Mouse (Mus musculus) ES-E14 (cell line): ENCODE measurements around the gene Ccser2. TPM values are rescaled to one million over a fixed set of nuclear protein-coding genes. Genes with fewer than 3 reads are reported as not detected.

ENCODE experiments used
- DNase-seq: peaks from one replicate; pipeline ENCODE4 v3.0.0-alpha.2; 2013; ENCODE audit warnings: low read depth, low spot score
- H3K27ac ChIP-seq: 2 replicates; pipeline ENCODE4 v1.5.1; 2012; ENCODE audit warnings: low read depth, mild to moderate bottlenecking, low read length, moderate library complexity, mixed read lengths; ENCODE audit not compliant: poor library complexity, insufficient read depth, severe bottlenecking
- H3K36me3 ChIP-seq: 2 replicates; pipeline ENCODE4 v1.6.1; 2012; ENCODE audit warnings: mild to moderate bottlenecking, low read length, moderate library complexity, mixed read lengths; ENCODE audit not compliant: control insufficient read depth, poor library complexity, insufficient read depth, severe bottlenecking
- H3K4me1 ChIP-seq, 2 experiments: fragments of 150-350 bp in 1 of 2; sonication (generic) in 1 of 2; 2 replicates each; pipeline ENCODE4 v1.6.1; 2012; ENCODE audit warnings: low read length in 2 of 2, mild to moderate bottlenecking in 1 of 2, mixed read lengths in 1 of 2; ENCODE audit not compliant: control insufficient read depth in 2 of 2, insufficient read depth in 2 of 2, poor library complexity in 1 of 2
- H3K4me3 ChIP-seq, 2 experiments: fragments of 150-350 bp in 1 of 2; sonication (generic) in 1 of 2; 2 replicates each; pipeline ENCODE4 v1.5.1; 2012; ENCODE audit warnings: low read length in 2 of 2, low read depth in 1 of 2, mild to moderate bottlenecking in 1 of 2, mixed read lengths in 1 of 2; ENCODE audit not compliant: insufficient read depth in 1 of 2, poor library complexity in 1 of 2, severe bottlenecking in 1 of 2
- H3K9ac ChIP-seq: 2 replicates; pipeline ENCODE4 v1.6.1; 2012; ENCODE audit warnings: low read depth, mild to moderate bottlenecking, low read length, mixed read lengths; ENCODE audit not compliant: poor library complexity, insufficient read depth, severe bottlenecking
- H3K9me3 ChIP-seq: fragments of 150-350 bp; sonication (generic); 2 replicates; pipeline ENCODE4 v1.6.1; 2012; ENCODE audit warnings: low read depth, mild to moderate bottlenecking, low read length; ENCODE audit not compliant: control insufficient read depth, insufficient read depth
- CHD2 ChIP-seq: IDR thresholded peaks from 2 replicates; pipeline ENCODE4 v1.6.1; 2014; ENCODE audit warnings: mild to moderate bottlenecking, low read depth, low read length, inconsistent platforms
- HCFC1 ChIP-seq: IDR thresholded peaks from 2 replicates; pipeline ENCODE4 v1.6.1; 2012; ENCODE audit warnings: low read length, inconsistent platforms, borderline replicate concordance; ENCODE audit not compliant: insufficient read depth
- MAFK ChIP-seq: IDR thresholded peaks from 2 replicates; pipeline ENCODE4 v1.6.1; 2014; ENCODE audit warnings: mild to moderate bottlenecking, low read depth, low read length, inconsistent platforms; ENCODE audit not compliant: insufficient read depth
- ZC3H11A ChIP-seq: IDR thresholded peaks from 2 replicates; pipeline ENCODE4 v1.6.1; 2012; ENCODE audit warnings: low read depth, mild to moderate bottlenecking, inconsistent platforms, low read length, borderline replicate concordance
- ZNF384 ChIP-seq: IDR thresholded peaks from 2 replicates; pipeline ENCODE4 v1.6.1; 2012; ENCODE audit warnings: low read depth, low read length, inconsistent platforms
- in situ Hi-C, 2 experiments: fragments of 600-800 bp; cut with MboI; formaldehyde crosslinking; loops; one replicate each; pipeline ENCODE4 v1.15.1; 2025; ENCODE audit warnings: low sequenced_read_pairs in 2 of 2, inconsistent platforms in 1 of 2; ENCODE audit not compliant: unreplicated experiment in 2 of 2
- total RNA-seq: library from RNA; depleted of rRNA; stranded (reverse); fragments of 300-350 nt; gene quantifications from 2 replicates; pipeline ENCODE4 v1.2.3, GENCODE M21; 2012

Gene Ccser2
- total RNA-seq, 1 experiment = 10.4 TPM

DNA sequence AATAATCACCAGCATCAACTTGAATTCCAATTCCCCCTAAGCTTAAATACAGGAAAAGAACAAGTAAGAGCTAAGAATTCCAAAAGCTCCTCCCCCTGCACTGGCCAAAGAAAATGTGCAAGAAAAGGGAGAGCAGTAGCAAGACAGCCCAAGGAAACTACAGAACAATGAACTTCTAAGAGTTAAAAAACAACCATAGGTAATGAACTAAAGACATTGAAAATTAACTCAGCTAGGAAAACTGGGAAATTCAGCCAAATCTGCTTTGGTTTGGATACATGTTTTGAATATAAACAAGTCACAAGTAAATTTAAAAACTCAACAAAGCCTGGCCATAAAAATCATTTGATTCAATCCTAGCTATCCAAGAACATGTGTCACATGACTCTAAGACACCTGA, 67.7 kb downstream of the Ccser2 start:
- no peak overlapping the region for H3K27ac ChIP-seq
- in situ Hi-C loops = no loop called here
- no peak for DNase-seq
- no peaks in the 10 kb centered on the region for H3K9me3 ChIP-seq
- TF ChIP-seq HCFC1 = no peak
- no peak for TF ChIP-seq ZNF384
- no peak for TF ChIP-seq ZC3H11A
- no peak for TF ChIP-seq MAFK
- no peak for TF ChIP-seq CHD2
- no peaks in the 10 kb centered on the region for H3K36me3 ChIP-seq
- no peak overlapping the region for H3K9ac ChIP-seq
- H3K4me3 ChIP-seq = no peak overlapping the region
- peaks cover 0 to 2% of the 10 kb centered on the region in 2 experiments; a peak in 1 of 4 replicates for H3K4me1 ChIP-seq

DNA sequence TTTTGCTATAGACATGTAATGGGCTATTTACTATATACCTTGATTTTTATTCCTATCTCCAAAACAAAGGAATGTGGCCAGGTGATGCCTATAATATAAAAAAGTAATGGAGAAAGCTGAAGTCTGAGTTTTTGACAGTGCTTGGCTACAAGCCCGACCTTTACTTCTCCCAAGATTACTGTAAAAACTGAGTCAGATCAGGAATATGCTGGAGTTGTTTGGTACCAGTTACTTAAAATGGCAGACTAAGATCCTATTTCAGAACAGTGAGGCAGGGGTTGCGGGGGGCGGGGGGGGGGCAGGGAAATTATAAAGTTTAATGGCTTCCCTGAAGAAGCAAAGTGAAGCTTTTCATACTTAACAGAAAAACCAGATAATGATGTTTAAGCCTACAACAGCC, 73.9 kb downstream of the Ccser2 start:
- in situ Hi-C loops = no loop called here

DNA sequence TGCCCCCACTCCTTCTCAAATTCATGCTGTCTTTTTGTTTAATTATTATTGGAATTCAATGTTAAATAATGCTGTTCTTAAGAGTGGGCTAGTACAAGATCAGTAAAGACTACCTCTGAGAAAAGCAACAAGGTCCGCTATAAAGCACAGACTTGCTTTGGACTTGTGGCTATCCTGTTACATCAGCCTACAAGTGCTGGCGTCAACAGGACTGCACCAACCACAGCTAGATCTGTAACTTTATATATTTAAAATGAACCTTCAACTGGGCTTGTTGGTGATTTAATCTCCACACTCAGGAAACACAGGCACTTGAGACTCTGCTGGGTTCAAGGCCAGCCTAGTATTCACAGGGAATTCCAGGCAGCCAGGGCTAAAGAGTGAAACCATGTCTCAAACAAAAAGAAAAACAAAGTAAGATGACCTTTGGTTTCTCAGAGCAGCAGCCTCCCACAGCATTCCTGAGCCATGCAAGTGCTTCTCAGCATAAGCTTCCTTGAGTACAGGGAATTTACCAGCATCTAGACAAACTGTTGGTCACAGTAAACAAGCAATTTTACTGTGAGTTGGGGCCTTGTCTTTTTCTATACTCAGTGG, 75.7 kb downstream of the Ccser2 start:
- in situ Hi-C loops = no loop called here
- Histone ChIP-seq H3K4me3 (no peak overlapping the region), H3K9ac (no peak overlapping the region), H3K27ac (peak overlapping the region; percentile 8; the same call in 1 of the 2 replicates), H3K4me1 (peaks cover 3 to 4% of the 10 kb centered on the region in 2 experiments; a peak in 1 of 4 replicates), H3K36me3 (no peaks in the 10 kb centered on the region; the same call in 1 of the 2 replicates), H3K9me3 (no peaks in the 10 kb centered on the region)
- no peak for DNase-seq
- TF ChIP-seq MAFK (no peak), HCFC1 (no peak), ZC3H11A (no peak), ZNF384 (no peak), CHD2 (no peak)

More for the DNA sequence above, 73.9 kb downstream of the Ccser2 start:
- Histone ChIP-seq H3K9me3 (no peaks in the 10 kb centered on the region), H3K27ac (no peak overlapping the region), H3K4me1 (peaks cover 3 to 4% of the 10 kb centered on the region in 2 experiments; a peak in 1 of 4 replicates), H3K9ac (no peak overlapping the region), H3K36me3 (no peaks in the 10 kb centered on the region; the same call in 1 of the 2 replicates), H3K4me3 (no peak overlapping the region)
- no peak for DNase-seq
- TF ChIP-seq ZC3H11A = no peak
- TF ChIP-seq ZNF384 = no peak
- TF ChIP-seq CHD2 = no peak
- no peak for TF ChIP-seq HCFC1

DNA sequence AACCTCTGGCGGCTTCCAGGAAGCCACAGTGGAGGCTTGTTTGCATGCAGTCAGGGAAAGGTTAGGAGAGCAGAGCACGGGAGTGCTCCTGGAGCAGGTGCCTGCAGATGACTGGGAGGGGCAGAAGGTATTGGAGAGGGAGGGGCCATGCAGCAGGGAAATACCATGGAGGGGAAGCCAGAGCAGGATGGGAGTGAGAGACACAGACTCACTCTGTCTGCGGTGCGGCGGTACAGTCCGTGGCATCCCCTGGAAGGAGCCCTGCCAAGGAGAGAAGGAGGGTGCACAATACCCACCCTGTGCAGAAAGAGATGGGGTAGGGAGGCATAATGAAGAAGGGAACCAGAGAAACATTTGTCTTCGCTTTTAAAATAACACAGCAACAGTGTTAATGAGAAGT, 78.4 kb downstream of the Ccser2 start:
- DNase-seq = peak; percentile 44
- Histone ChIP-seq H3K4me3 (no peak overlapping the region), H3K27ac (no peak overlapping the region), H3K9me3 (no peaks in the 10 kb centered on the region), H3K9ac (no peak overlapping the region), H3K36me3 (no peaks in the 10 kb centered on the region; the same call in 1 of the 2 replicates), H3K4me1 (peaks cover 3 to 4% of the 10 kb centered on the region in 2 experiments; a peak in 1 of 4 replicates)
- no peak for TF ChIP-seq MAFK
- no peak for TF ChIP-seq ZC3H11A
- no peak for TF ChIP-seq ZNF384
- TF ChIP-seq HCFC1 = no peak
- no peak for TF ChIP-seq CHD2
- in situ Hi-C loops = no loop called here
